Mouse (Mus musculus): ENCODE results near the gene Nfe2. TPM values are rescaled to one million over a fixed set of nuclear protein-coding genes. Genes with fewer than 3 reads are reported as not detected.

Nfe2 gene
- 1.1 to 1.8 TPM (median 1.7 TPM) in 4 replicates for total RNA-seq (2023; ENCODE audit: inconsistent age)

DNA sequence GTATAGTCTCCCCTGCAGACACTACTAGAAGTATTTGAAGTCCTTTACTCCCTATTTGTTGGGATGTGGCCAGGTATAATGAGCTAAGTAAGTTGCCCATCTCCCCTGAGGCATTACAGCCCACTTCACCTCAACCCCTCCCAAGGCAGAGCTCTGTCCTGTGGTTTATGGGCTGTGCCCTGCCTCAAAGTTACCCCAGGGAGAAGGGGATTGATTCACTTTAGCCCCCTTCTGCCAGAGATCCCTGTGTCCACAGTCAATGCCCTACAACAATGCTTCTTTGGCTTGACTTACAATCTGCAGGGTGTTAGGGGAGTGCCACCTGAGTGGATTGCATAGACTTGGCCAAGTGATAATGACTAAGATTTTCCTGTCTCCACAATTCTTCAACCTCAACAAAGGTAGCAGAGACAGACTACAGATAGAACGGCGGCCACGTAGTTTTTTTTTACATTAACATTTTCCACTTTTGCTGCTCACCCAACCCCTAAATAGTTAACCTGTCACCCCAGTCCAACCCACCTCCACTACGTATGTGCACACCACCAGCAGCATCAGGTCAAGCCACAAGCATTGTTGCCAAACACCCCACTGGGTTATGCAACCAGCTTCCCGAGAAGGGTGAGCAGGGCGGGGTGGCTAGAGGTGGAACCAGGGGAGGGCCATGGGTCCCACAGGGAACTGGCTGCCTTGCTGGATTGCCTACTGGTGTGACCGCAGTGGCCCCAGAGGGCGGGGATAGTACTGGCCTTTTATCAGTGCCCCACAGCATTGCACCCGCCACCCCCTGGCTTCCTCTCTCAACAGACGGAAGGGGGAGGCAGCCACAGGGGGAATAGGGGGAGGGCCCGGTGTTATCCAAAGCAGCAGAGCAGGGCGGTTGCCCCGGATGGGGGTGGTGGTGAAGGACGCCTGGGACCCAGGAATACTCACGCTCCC, at the start of gene Nfe2:
TSS of gene Nfe2 (minus strand) at position 614 of the 939 bp plus-strand sequence.

DNA sequence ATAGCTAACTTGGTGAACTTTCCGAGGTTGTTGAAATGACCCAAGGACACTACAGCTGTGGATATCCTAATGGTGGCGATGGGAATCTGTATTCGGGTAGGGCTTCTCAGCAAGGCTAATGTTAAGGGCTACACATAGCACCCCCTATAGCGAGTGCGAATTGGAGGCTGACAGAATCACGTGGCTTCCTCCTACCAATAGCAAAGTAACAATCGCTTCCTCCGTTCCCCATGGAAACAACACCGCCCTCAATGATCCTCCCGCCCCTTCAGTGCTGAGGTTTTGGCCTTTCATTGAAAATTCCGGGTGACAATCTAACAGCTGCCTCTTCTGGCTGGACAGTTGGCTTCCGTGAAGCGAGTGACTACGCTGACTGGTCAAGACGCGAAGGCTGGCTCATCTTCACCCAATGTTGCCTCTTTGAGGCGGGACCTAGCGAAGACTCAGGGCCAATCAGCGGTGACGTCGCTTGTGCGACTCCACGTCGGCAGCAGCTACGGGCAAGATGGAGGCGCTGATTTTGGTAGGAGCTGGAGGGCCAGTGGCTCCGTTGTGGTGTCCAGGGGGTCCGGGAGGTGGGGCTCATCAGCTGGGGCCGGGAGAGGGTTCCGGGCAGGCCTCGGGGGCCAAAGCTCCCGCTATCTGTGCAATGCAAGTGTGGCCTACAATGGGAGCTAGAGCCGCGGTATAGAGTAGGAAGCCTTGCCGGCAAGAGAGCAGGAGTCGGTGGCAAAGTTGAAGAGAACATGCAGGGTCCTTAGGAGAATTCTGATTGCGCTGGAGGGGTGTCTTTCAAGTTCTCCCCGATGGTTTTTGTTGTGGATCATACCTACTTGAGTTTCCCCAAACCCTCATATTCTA, 14.4 kb upstream of the Nfe2 start, which contains the start of gene Copz1:
TSS of gene Copz1 (plus strand) at position 296 of the 861 bp plus-strand sequence.

DNA sequence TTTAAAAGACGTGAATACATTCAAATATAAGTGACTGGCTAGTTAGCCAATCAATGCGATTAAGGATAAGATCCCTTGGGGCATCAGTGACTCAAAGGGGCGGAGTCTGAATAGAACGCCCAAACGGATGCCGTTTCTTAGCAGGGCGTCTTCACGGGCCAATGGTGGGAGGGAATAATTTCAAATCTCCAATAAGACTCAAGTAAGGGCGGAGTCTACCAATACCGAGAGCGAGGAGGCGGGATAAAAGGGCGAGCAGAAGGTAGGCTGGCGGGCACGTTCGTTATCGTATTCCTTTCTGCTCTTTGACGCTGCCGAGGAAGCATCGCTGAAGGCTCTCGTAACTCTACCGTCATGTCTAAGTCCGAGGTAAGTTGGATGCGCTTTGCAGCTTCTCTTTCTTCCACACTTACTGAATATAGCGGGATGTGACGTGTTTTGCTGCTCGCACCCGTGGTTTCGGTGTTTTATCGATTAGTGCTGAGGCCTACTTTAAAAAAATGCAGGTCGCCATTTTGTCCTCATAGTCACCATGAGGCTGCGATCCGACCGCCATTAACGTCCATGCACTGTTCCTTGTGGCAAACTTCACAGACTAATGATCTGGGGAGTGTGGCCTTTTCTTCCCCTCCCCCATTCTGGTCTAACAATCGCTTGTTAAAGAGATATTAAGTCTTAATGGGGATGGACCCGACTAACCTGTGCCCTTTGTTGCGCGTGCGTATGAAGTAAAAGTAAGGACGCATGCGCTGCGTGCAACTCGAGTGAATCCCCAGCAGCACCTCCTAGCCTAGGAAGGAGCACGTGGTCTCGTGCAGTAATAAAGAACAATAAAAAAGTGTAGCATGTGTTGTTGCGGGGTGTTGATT, 17.8 kb downstream of the Nfe2 start, which contains the start of gene Hnrnpa1:
TSS of gene Hnrnpa1 (plus strand) at position 273 of the 869 bp plus-strand sequence.

DNA sequence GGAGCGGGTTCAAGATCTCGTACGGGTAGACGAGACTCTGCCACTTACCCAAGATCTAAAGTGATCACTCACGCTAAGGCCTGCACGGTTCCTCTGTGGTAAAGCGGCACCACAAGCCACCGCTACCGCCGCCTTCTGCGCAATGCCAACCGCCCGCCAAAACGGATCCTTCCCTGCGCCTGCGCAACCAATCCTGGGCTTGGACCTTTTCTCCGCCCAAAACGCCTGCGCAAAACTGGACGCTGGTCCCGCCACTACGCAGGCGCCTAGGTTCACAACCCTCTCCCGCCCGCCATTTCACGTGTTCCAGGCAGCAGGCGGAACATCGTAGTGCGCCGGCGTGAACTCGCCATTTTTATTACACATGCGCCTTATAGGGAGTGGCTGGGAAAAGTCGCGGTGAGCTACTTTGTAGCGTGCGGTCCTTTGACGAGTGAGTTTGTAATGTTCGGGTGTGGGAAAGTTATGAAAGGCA, 18.5 kb downstream of the Nfe2 start, which contains the start of gene Cbx5:
TSS of gene Cbx5 (minus strand) at position 132 of the 475 bp plus-strand sequence.

Other genes starting within 250 kb of the Nfe2 start
- not detected in 4 replicates for gene Hoxc4, start 239.5 kb downstream of the Nfe2 start, total RNA-seq (2023; ENCODE audit: inconsistent age)
- gene Smug1, start 91.3 kb downstream of the Nfe2 start, total RNA-seq (2023; ENCODE audit: inconsistent age), result 5.0 to 10.4 TPM (median 8.6 TPM) in 4 replicates
- 32.2 to 37.3 TPM (median 34.5 TPM) in 4 replicates for gene Cbx5, start 18.6 kb downstream of the Nfe2 start, total RNA-seq (2023; ENCODE audit: inconsistent age)
- 555 to 631 TPM (median 609 TPM) in 4 replicates for gene Hnrnpa1, start 18.0 kb downstream of the Nfe2 start, total RNA-seq (2023; ENCODE audit: inconsistent age)
- gene Copz1, start 14.3 kb upstream of the Nfe2 start, total RNA-seq (2023; ENCODE audit: inconsistent age), result 78.0 to 93.5 TPM (median 87.6 TPM) in 4 replicates
- not detected in 4 replicates for gene Gpr84, start 52.2 kb upstream of the Nfe2 start, total RNA-seq (2023; ENCODE audit: inconsistent age)
- gene Zfp385a, start 81.7 kb upstream of the Nfe2 start, total RNA-seq (2023; ENCODE audit: inconsistent age), result 14.8 to 23.0 TPM (median 19.6 TPM) in 4 replicates
- 0.12 to 0.48 TPM (median 0.26 TPM) in 4 replicates for gene Itga5, start 108.4 kb upstream of the Nfe2 start, total RNA-seq (2023; ENCODE audit: inconsistent age)
- gene Gtsf1, start 172.1 kb upstream of the Nfe2 start, total RNA-seq (2023; ENCODE audit: inconsistent age), result not detected in 4 replicates
- not detected in 4 replicates for gene Gtsf2, start 190.1 kb upstream of the Nfe2 start, total RNA-seq (2023; ENCODE audit: inconsistent age)
- 249 to 261 TPM (median 258 TPM) in 4 replicates for gene Nckap1l, start 195.4 kb upstream of the Nfe2 start, total RNA-seq (2023; ENCODE audit: inconsistent age)
- gene Pde1b, start 244.6 kb upstream of the Nfe2 start, total RNA-seq (2023; ENCODE audit: inconsistent age), result 40.0 to 49.8 TPM (median 48.2 TPM) in 4 replicates